Mouse (Mus musculus) T-cell, adult 66 days (primary cell): ENCODE results near the gene Grm1. TPM values are rescaled to one million over a fixed set of nuclear protein-coding genes. Genes with fewer than 3 reads are reported as not detected.

Experiments
- total RNA-seq, 2 experiments: library from RNA; stranded (reverse); gene quantifications; 3 replicates in 1 of 2; 4 replicates in 1 of 2; pipeline ENCODE4 v1.2.4; 2023

Gene Grm1
- total RNA-seq: not detected

GRCm38 (mm10) chr10:11081611-11082398 is at the start of gene Grm1:
Grm1 (minus strand) TSS chr10:11082356.

GRCm38 (mm10) chr10:10681048-10681447 is 401.1 kb downstream of the Grm1 start, which contains the start of gene Gm10944:
Gm10944 (plus strand) TSS chr10:10681348.

Other genes starting within 250 kb of the Grm1 start
- gene Shprh, start 67.1 kb upstream of the Grm1 start, total RNA-seq: 10 to 100 TPM; 37.8 to 38.9 TPM
- 1 to 10 TPM; 6.9 to 9.1 TPM for gene Fbxo30, start 199.0 kb upstream of the Grm1 start, total RNA-seq